Mouse (Mus musculus) MEL (cell line): Measurements from ENCODE around the gene Med11. TPM values are rescaled to one million over a fixed set of nuclear protein-coding genes. Genes with fewer than 3 reads are reported as not detected.

Source experiments
- DNase-seq: peaks from one replicate; pipeline ENCODE4 v3.0.0; 2011; ENCODE audit warnings: low read depth, low spot score
- H3K27ac ChIP-seq: 2 replicates; pipeline ENCODE4 v1.5.1; 2012; ENCODE audit warnings: low read depth, mild to moderate bottlenecking, control low read depth, low read length, moderate library complexity; ENCODE audit not compliant: control insufficient read depth
- H3K27me3 ChIP-seq, 2 experiments: fragments of 150-350 bp in 1 of 2; sonication (generic) in 1 of 2; 2 replicates each; pipeline ENCODE4 v1.6.1; 2012; ENCODE audit warnings: low read length in 2 of 2, mild to moderate bottlenecking in 2 of 2, improper control_type of control experiment in 1 of 2, moderate library complexity in 1 of 2; ENCODE audit not compliant: insufficient read depth in 2 of 2, control insufficient read depth in 1 of 2
- H3K36me3 ChIP-seq, 2 experiments: 2 replicates each; pipeline ENCODE4 v1.6.1; 2012 to 2014; ENCODE audit warnings: low read length in 2 of 2, improper control_type of control experiment in 1 of 2, inconsistent platforms in 1 of 2, mild to moderate bottlenecking in 1 of 2; ENCODE audit not compliant: insufficient read depth in 2 of 2, control insufficient read depth in 1 of 2
- H3K4me1 ChIP-seq, 2 experiments: fragments of 150-350 bp in 1 of 2; sonication (generic) in 1 of 2; 2 replicates each; pipeline ENCODE4 v1.6.1; 2012; ENCODE audit warnings: low read length in 2 of 2, improper control_type of control experiment in 1 of 2, mild to moderate bottlenecking in 1 of 2; ENCODE audit not compliant: insufficient read depth in 2 of 2, control insufficient read depth in 1 of 2
- H3K4me3 ChIP-seq, 2 experiments: fragments of 150-350 bp in 1 of 2; sonication (generic) in 1 of 2; 2 replicates each; pipeline ENCODE4 v1.5.1; 2012; ENCODE audit warnings: low read depth in 2 of 2, low read length in 2 of 2, mild to moderate bottlenecking in 2 of 2, moderate library complexity in 2 of 2, control low read depth in 1 of 2, improper control_type of control experiment in 1 of 2; ENCODE audit not compliant: control insufficient read depth in 1 of 2, insufficient read depth in 1 of 2
- H3K79me2 ChIP-seq: 2 replicates; pipeline ENCODE4 v1.6.1; 2012; ENCODE audit warnings: mild to moderate bottlenecking, low read length, moderate library complexity; ENCODE audit not compliant: control insufficient read depth, poor library complexity, insufficient read depth
- H3K9ac ChIP-seq: 2 replicates; pipeline ENCODE4 v1.6.1; 2012; ENCODE audit warnings: low read depth, mild to moderate bottlenecking, control low read depth, low read length, moderate library complexity; ENCODE audit not compliant: control insufficient read depth, poor library complexity, severe bottlenecking
- H3K9me3 ChIP-seq: fragments of 150-350 bp; sonication (generic); replicated peaks from 2 replicates; pipeline ENCODE4 v1.6.1; 2012; ENCODE audit warnings: mild to moderate bottlenecking, low read length, improper control_type of control experiment, moderate library complexity; ENCODE audit not compliant: insufficient read depth
- ELF1 ChIP-seq: IDR thresholded peaks from 2 replicates; pipeline ENCODE4 v1.6.1; 2014; ENCODE audit warnings: low read depth, mild to moderate bottlenecking, inconsistent platforms, low read length, improper control_type of control experiment, moderate library complexity
- EP300 ChIP-seq, 2 experiments: IDR thresholded peaks; 2 replicates each; pipeline ENCODE4 v1.6.1; 2011; ENCODE audit warnings: improper control_type of control experiment in 2 of 2, low read length in 2 of 2, low read depth in 1 of 2, mild to moderate bottlenecking in 1 of 2
- ETS1 ChIP-seq: IDR thresholded peaks from 2 replicates; pipeline ENCODE4 v1.6.1; 2012; ENCODE audit warnings: low read depth, mild to moderate bottlenecking, inconsistent platforms, low read length, improper control_type of control experiment, moderate library complexity
- GATA1 ChIP-seq: IDR thresholded peaks from 2 replicates; pipeline ENCODE4 v1.6.1; 2011; ENCODE audit warnings: low read depth, low read length, improper control_type of control experiment
- HCFC1 ChIP-seq: IDR thresholded peaks from 2 replicates; pipeline ENCODE4 v1.6.1; 2012; ENCODE audit warnings: low read depth, mild to moderate bottlenecking, inconsistent platforms, low read length, improper control_type of control experiment, moderate library complexity
- JUND ChIP-seq: IDR thresholded peaks from 2 replicates; pipeline ENCODE4 v1.6.1; 2011; ENCODE audit warnings: low read depth, mild to moderate bottlenecking, improper control_type of control experiment, low read length
- KAT2A ChIP-seq: conservative IDR thresholded peaks from 2 replicates; pipeline ENCODE4 v1.6.1; 2012; ENCODE audit warnings: low read depth, low read length, improper control_type of control experiment, inconsistent platforms
- MAFK ChIP-seq: IDR thresholded peaks from 2 replicates; pipeline ENCODE4 v1.6.1; 2011; ENCODE audit warnings: low read depth, mild to moderate bottlenecking, low read length, improper control_type of control experiment, borderline replicate concordance
- MAZ ChIP-seq: IDR thresholded peaks from 2 replicates; pipeline ENCODE4 v1.6.1; 2012; ENCODE audit warnings: low read depth, mild to moderate bottlenecking, inconsistent platforms, low read length, improper control_type of control experiment
- MEF2A ChIP-seq: IDR thresholded peaks from 2 replicates; pipeline ENCODE4 v1.6.1; 2014; ENCODE audit warnings: low read depth, mild to moderate bottlenecking, inconsistent platforms, low read length, improper control_type of control experiment; ENCODE audit not compliant: poor library complexity, insufficient replicate concordance, severe bottlenecking; ENCODE audit errors: extremely low read depth
- MXI1 ChIP-seq: IDR thresholded peaks from 2 replicates; pipeline ENCODE4 v1.6.1; 2011; ENCODE audit warnings: mild to moderate bottlenecking, low read depth, low read length, improper control_type of control experiment
- MYC ChIP-seq: IDR thresholded peaks from 2 replicates; pipeline ENCODE4 v1.6.1; 2011; ENCODE audit warnings: low read depth, mild to moderate bottlenecking, low read length, improper control_type of control experiment, moderate library complexity
- NELFE ChIP-seq: IDR thresholded peaks from 2 replicates; pipeline ENCODE4 v1.6.1; 2011; ENCODE audit warnings: low read depth, low read length, improper control_type of control experiment
- NRF1 ChIP-seq: IDR thresholded peaks from 2 replicates; pipeline ENCODE4 v1.6.1; 2014; ENCODE audit warnings: low read depth, mild to moderate bottlenecking, inconsistent platforms, low read length, improper control_type of control experiment, moderate library complexity; ENCODE audit not compliant: poor library complexity, insufficient read depth, severe bottlenecking
- POLR2A ChIP-seq, 2 experiments: IDR thresholded peaks; 2 replicates each; pipeline ENCODE4 v1.6.1; 2011 to 2012; ENCODE audit warnings: low read length in 2 of 2, mild to moderate bottlenecking in 2 of 2, control low read depth in 1 of 2, improper control_type of control experiment in 1 of 2, low read depth in 1 of 2, moderate library complexity in 1 of 2; ENCODE audit not compliant: control insufficient read depth in 1 of 2, insufficient read depth in 1 of 2, poor library complexity in 1 of 2
- POLR2AphosphoS2 ChIP-seq: IDR thresholded peaks from 2 replicates; pipeline ENCODE4 v1.6.1; 2011; ENCODE audit warnings: low read length, improper control_type of control experiment
- RAD21 ChIP-seq: IDR thresholded peaks from 2 replicates; pipeline ENCODE4 v1.6.1; 2011; ENCODE audit warnings: mild to moderate bottlenecking, low read depth, low read length, improper control_type of control experiment
- RCOR1 ChIP-seq: IDR thresholded peaks from 2 replicates; pipeline ENCODE4 v1.6.1; 2012; ENCODE audit warnings: low read depth, mild to moderate bottlenecking, inconsistent platforms, low read length, improper control_type of control experiment
- SIN3A ChIP-seq: IDR thresholded peaks from 2 replicates; pipeline ENCODE4 v1.6.1; 2012; ENCODE audit warnings: low read length, improper control_type of control experiment, inconsistent platforms
- SMC3 ChIP-seq: IDR thresholded peaks from 2 replicates; pipeline ENCODE4 v1.6.1; 2011; ENCODE audit warnings: low read depth, low read length, improper control_type of control experiment
- TAL1 ChIP-seq: IDR thresholded peaks from 2 replicates; pipeline ENCODE4 v1.6.1; 2012; ENCODE audit warnings: mild to moderate bottlenecking, inconsistent platforms, low read length, moderate library complexity, mixed read lengths
- TBP ChIP-seq: IDR thresholded peaks from 2 replicates; pipeline ENCODE4 v1.8.0; 2011; ENCODE audit warnings: low read depth, low read length, improper control_type of control experiment
- ZMIZ1 ChIP-seq: IDR thresholded peaks from 2 replicates; pipeline ENCODE4 v1.6.1; 2012; ENCODE audit warnings: low read depth, mild to moderate bottlenecking, inconsistent platforms, low read length, improper control_type of control experiment, moderate library complexity
- polyA plus RNA-seq, 2 experiments: library from polyadenylated mRNA; stranded (reverse) in 1 of 2; unstranded in 1 of 2; fragments of >175 nt in 1 of 2; fragments of >200 nt in 1 of 2; gene quantifications; 2 replicates each; pipeline versions ENCODE4 v1.2.1 to v1.2.4; 2012; ENCODE audit warnings: low replicate concordance in 2 of 2, low read depth in 1 of 2; ENCODE audit not compliant: insufficient read length in 2 of 2, insufficient read depth in 1 of 2, missing spikeins in 1 of 2
- total RNA-seq: library from RNA; depleted of rRNA; stranded (reverse); fragments of 300-350 nt; gene quantifications from 2 replicates; pipeline ENCODE4 v1.2.3, GENCODE M21; 2012

The Med11 gene
- total and polyA plus RNA-seq, 3 experiments = 40.0 to 43.0 TPM; not detected in 1

DNA sequence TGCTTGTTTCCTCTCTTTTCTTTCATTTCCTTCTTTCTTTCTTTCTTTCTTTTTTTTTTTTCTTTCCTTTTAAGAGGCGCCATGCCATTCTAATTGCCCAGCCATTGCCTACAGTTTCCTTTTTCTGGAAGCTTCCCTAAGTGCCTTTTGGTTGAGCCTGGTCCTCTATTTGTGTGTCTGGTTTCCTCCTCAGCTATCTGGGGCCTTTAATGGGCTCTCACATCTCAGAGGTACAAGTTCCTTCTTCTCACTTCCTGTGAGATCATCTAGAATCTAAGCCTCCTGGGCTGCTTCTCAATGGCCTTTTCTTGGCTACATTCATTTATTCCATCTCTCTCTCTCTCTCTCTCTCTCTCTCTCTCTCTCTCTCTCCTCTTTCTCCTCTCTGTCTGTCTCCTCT lies 4.3 kb upstream of the Med11 start:
- Histone ChIP-seq H3K27ac (peak overlapping the region; percentile 56), H3K4me3 (no peak overlapping the region), H3K9me3 (no peaks in the 10 kb centered on the region), H3K36me3 (peaks cover 0 to 24% of the 10 kb centered on the region in 2 experiments; a peak in 2 of 4 replicates)
- TF ChIP-seq TBP (peak; percentile 53; the same call in 1 of the 2 replicates), MEF2A (no peak), POLR2A (IDR thresholded peaks at IDR 0.05; ENCODE audit: control insufficient read depth in 1 of 2, insufficient read depth in 1 of 2, low read depth in 1 of 2, low read length in 2 of 2, poor library complexity in 1 of 2) (peak in 1 of 2 experiments; percentile 41; a peak in 1 of 4 replicates), SIN3A (0 out of 2 replicates have a peak, but pooled peaks have one; percentile 21), TAL1 (no peak), HCFC1 (peak; percentile 46; the same call in 1 of the 2 replicates), JUND (0 out of 2 replicates have a peak, but pooled peaks have one; percentile 2), GATA1 (peak; percentile 29; the same call in 1 of the 2 replicates)
- TF ChIP-seq, all 39 proteins: peak for 6
- H3K4me1 ChIP-seq = peaks cover 11 to 43% of the 10 kb centered on the region in 2 experiments
- peak; percentile 87 for DNase-seq
- no peaks in the 10 kb centered on the region for H3K27me3 ChIP-seq
- H3K79me2 ChIP-seq = peaks cover 2% of the 10 kb centered on the region; the same call in 1 of the 2 replicates
- H3K9ac ChIP-seq = peak overlapping the region; percentile 26

DNA sequence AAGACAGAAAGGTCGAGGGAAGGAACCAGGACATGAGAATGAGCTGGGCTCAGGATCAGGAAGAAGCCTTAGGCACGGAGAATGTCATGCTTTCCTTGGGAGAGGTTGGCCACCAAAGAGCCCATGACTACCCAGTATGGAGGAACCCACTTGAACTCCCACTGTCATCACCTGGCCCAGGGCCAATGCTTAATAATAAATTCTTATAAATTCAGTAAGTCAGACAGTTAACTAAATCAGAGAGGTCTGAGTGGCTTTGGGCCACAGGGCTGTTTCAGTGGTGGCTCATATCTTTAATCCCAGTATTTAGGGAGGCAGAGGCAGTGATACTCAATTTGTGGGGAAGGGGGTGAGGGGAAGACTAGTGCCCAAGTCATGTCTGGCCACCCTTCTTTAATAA lies 793 bp upstream of the Med11 start:
- Histone ChIP-seq H3K27me3 (no peaks in the 10 kb centered on the region), H3K27ac (no peak overlapping the region), H3K36me3 (peaks cover 0 to 39% of the 10 kb centered on the region in 2 experiments; a peak in 2 of 4 replicates), H3K4me1 (peaks cover 17 to 44% of the 10 kb centered on the region in 2 experiments), H3K9ac (no peak overlapping the region), H3K79me2 (peaks cover 6% of the 10 kb centered on the region), H3K4me3 (no peak overlapping the region), H3K9me3 (no peaks in the 10 kb centered on the region)
- no peak for TF ChIP-seq MAFK
- TF ChIP-seq NELFE = no peak
- no peak for TF ChIP-seq RAD21
- no peak for DNase-seq

DNA sequence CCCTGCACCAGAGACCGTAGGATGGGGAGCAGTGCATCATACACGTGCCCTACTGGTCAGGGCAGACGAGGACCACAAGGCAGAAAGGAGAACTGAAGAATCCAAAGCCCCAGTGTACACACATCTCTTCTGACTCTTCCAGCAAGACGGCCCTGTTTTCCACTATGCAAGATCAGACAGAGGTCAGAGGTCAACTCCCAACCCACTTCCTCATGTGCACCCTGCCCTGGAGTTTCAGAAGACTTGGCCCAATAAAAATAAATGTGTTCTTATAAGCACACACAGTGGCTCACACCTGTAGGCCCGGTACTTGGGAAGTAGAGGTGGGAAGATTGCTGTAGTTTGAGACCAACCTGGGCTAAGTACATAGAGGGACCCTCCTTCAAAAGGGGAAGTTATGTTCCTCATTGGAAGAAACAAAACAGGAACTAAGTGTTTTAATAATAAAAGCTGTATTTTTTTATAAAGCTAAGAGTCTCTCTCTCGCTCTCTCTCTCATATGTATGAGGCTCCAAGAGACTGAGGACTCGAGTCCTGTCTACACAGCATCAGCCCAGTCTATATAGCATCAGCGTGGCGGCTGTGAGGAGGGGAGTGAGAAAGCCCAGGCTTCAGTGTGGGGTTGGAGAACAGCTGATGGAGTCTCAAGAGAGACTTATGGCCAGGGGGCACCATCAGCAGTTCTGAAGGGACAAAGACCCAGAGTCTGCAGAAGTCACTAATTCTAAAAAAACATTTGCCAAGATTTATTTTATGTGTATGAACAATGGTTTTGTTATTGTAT lies 1.7 kb downstream of the Med11 start:
- no peaks in the 10 kb centered on the region for H3K9me3 ChIP-seq
- no peaks in the 10 kb centered on the region for H3K27me3 ChIP-seq
- peak overlapping the region; percentile 0 to 92; a peak in 3 of 4 replicates for H3K4me3 ChIP-seq
- peaks cover 6% of the 10 kb centered on the region for H3K79me2 ChIP-seq
- peak overlapping the region; percentile 96; the same call in 1 of the 2 replicates for H3K9ac ChIP-seq
- peaks cover 13 to 26% of the 10 kb centered on the region in 2 experiments for H3K4me1 ChIP-seq
- peak; percentile 88 for DNase-seq
- peak overlapping the region; percentile 60 for H3K27ac ChIP-seq
- H3K36me3 ChIP-seq = peaks cover 0 to 27% of the 10 kb centered on the region in 2 experiments; a peak in 2 of 4 replicates
- TF ChIP-seq SIN3A (peak; percentile 53), MXI1 (0 out of 2 replicates have a peak, but pooled peaks have one; percentile 36), SMC3 (no peak), ELF1 (peak; percentile 43; the same call in 1 of the 2 replicates), POLR2AphosphoS2 (no peak), KAT2A (no peak), MAZ (no peak), EP300 (IDR thresholded peaks at IDR 0.05; ENCODE audit: low read depth in 1 of 2, low read length in 2 of 2) (peak in 1 of 2 experiments; percentile 43; a peak in 2 of 4 replicates), MYC (peak; percentile 15; the same call in 1 of the 2 replicates), NRF1 (0 out of 2 replicates have a peak, but pooled peaks have one; percentile 1), ZMIZ1 (0 out of 2 replicates have a peak, but pooled peaks have one; percentile 8), HCFC1 (peak; percentile 57; the same call in 1 of the 2 replicates), ETS1 (peak; percentile 47; the same call in 1 of the 2 replicates), RCOR1 (peak; percentile 13; the same call in 1 of the 2 replicates)
